Mouse (Mus musculus): ENCODE results near the gene Csdc2. TPM values are rescaled to one million over a fixed set of nuclear protein-coding genes. Genes with fewer than 3 reads are reported as not detected.

The Csdc2 gene
- polyA plus RNA-seq, 1 experiment: 6.8 TPM

DNA sequence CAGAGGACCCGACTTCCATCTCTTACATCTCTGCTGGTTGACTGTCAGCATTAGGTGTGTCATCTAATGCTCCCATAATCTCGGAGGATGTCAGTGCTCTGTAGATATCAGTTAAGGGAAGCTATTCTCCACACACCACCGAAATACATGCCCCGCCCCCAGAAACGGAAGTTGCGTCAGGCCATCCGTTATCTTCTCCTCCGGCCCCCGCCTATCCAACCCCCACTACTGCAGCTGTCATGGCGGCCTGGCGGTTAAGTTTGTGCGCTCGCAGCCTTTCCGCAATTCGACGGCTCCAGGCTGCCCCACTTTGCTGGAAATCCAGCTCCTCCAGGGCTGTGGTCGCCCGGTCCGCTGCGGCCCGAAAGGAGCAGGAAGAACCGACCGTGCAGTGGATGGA is 43.8 kb downstream of the Csdc2 start, which contains the start of gene 1700029P11Rik:
TSS of gene 1700029P11Rik (plus strand) at position 220 of the 400 bp plus-strand sequence.
- TF ChIP-seq POLR2A (IDR thresholded peaks at IDR 0.05; ENCODE audit: control insufficient read depth, extremely low read depth, insufficient read depth, low read length, poor library complexity) (no peak), CTCF (IDR thresholded peaks at IDR 0.05; ENCODE audit: borderline replicate concordance, control insufficient read depth, extremely low read depth, insufficient read depth, low read length, poor library complexity) (no peak)
- Histone ChIP-seq H3K4me3 (ENCODE audit: control insufficient read depth, insufficient read depth, low read length) (no peak within 1 kb of the TSS), H3K27me3 (ENCODE audit: control insufficient read depth, insufficient read depth, low read length) (no peaks in the 10 kb centered on the region), H3K36me3 (ENCODE audit: control insufficient read depth, insufficient read depth, low read length) (no peaks in the 10 kb centered on the region), H3K27ac (ENCODE audit: control insufficient read depth, insufficient read depth, low read length) (no peak within 1 kb of the TSS), H3K4me1 (replicated peaks; ENCODE audit: control insufficient read depth, insufficient read depth, low read length) (no peaks in the 10 kb centered on the region)
- WGBS: 97% methylated on average over 23 of the region's 23 CpGs
- no peak for DNase-seq

GRCm38 (mm10) chr15:81982173-81982572 is 45.6 kb downstream of the Csdc2 start:
- no peaks in the 10 kb centered on the region for H3K4me1 ChIP-seq (replicated peaks; ENCODE audit: control insufficient read depth, insufficient read depth, low read length)
- WGBS: 91% methylated on average over 1 of the region's 1 CpGs
- H3K27me3 ChIP-seq (ENCODE audit: control insufficient read depth, insufficient read depth, low read length): no peaks in the 10 kb centered on the region
- no peak overlapping the region for H3K27ac ChIP-seq (ENCODE audit: control insufficient read depth, insufficient read depth, low read length)
- H3K4me3 ChIP-seq (ENCODE audit: control insufficient read depth, insufficient read depth, low read length): no peak overlapping the region
- TF ChIP-seq CTCF (IDR thresholded peaks at IDR 0.05; ENCODE audit: borderline replicate concordance, control insufficient read depth, extremely low read depth, insufficient read depth, low read length, poor library complexity) (no peak), POLR2A (IDR thresholded peaks at IDR 0.05; ENCODE audit: control insufficient read depth, extremely low read depth, insufficient read depth, low read length, poor library complexity) (no peak)
- no peak for DNase-seq
- no peaks in the 10 kb centered on the region for H3K36me3 ChIP-seq (ENCODE audit: control insufficient read depth, insufficient read depth, low read length)

- no peak overlapping the region for H3K27ac ChIP-seq (ENCODE audit: control insufficient read depth, insufficient read depth, low read length)
- WGBS: 95% methylated on average over 2 of the region's 2 CpGs
- no peaks in the 10 kb centered on the region for H3K4me1 ChIP-seq (replicated peaks; ENCODE audit: control insufficient read depth, insufficient read depth, low read length)
- TF ChIP-seq CTCF (IDR thresholded peaks at IDR 0.05; ENCODE audit: borderline replicate concordance, control insufficient read depth, extremely low read depth, insufficient read depth, low read length, poor library complexity) (no peak), POLR2A (IDR thresholded peaks at IDR 0.05; ENCODE audit: control insufficient read depth, extremely low read depth, insufficient read depth, low read length, poor library complexity) (no peak)
- H3K4me3 ChIP-seq (ENCODE audit: control insufficient read depth, insufficient read depth, low read length): no peak overlapping the region
- H3K27me3 ChIP-seq (ENCODE audit: control insufficient read depth, insufficient read depth, low read length): no peaks in the 10 kb centered on the region
- no peak for DNase-seq
- no peaks in the 10 kb centered on the region for H3K36me3 ChIP-seq (ENCODE audit: control insufficient read depth, insufficient read depth, low read length)
Observed at GRCm38 (mm10) chr15:81985267-81986161, 49.0 kb downstream of the Csdc2 start.

GRCm38 (mm10) chr15:81987646-81988045 is 51.1 kb downstream of the Csdc2 start, which contains the start of gene Xrcc6:
Gene Xrcc6 (plus strand): TSS chr15:81987835.
- Histone ChIP-seq H3K4me3 (ENCODE audit: control insufficient read depth, insufficient read depth, low read length) (no peak within 1 kb of the TSS), H3K36me3 (ENCODE audit: control insufficient read depth, insufficient read depth, low read length) (peaks cover 6% of the 10 kb centered on the region), H3K27ac (ENCODE audit: control insufficient read depth, insufficient read depth, low read length) (no peak within 1 kb of the TSS), H3K27me3 (ENCODE audit: control insufficient read depth, insufficient read depth, low read length) (no peaks in the 10 kb centered on the region), H3K4me1 (replicated peaks; ENCODE audit: control insufficient read depth, insufficient read depth, low read length) (no peaks in the 10 kb centered on the region)
- TF ChIP-seq POLR2A (IDR thresholded peaks at IDR 0.05; ENCODE audit: control insufficient read depth, extremely low read depth, insufficient read depth, low read length, poor library complexity) (no peak), CTCF (IDR thresholded peaks at IDR 0.05; ENCODE audit: borderline replicate concordance, control insufficient read depth, extremely low read depth, insufficient read depth, low read length, poor library complexity) (no peak)
- DNase-seq: no peak
- WGBS: 95% methylated on average over 3 of the region's 3 CpGs

- TF ChIP-seq CTCF (IDR thresholded peaks at IDR 0.05; ENCODE audit: borderline replicate concordance, control insufficient read depth, extremely low read depth, insufficient read depth, low read length, poor library complexity): peak; percentile 84; the same call in 1 of the 2 replicates
- no peak for TF ChIP-seq POLR2A (IDR thresholded peaks at IDR 0.05; ENCODE audit: control insufficient read depth, extremely low read depth, insufficient read depth, low read length, poor library complexity)
- Histone ChIP-seq H3K4me1 (replicated peaks; ENCODE audit: control insufficient read depth, insufficient read depth, low read length) (no peaks in the 10 kb centered on the region), H3K27ac (ENCODE audit: control insufficient read depth, insufficient read depth, low read length) (no peak overlapping the region), H3K27me3 (ENCODE audit: control insufficient read depth, insufficient read depth, low read length) (no peaks in the 10 kb centered on the region), H3K36me3 (ENCODE audit: control insufficient read depth, insufficient read depth, low read length) (peaks cover 25% of the 10 kb centered on the region), H3K4me3 (ENCODE audit: control insufficient read depth, insufficient read depth, low read length) (no peak overlapping the region)
- WGBS: 61% methylated on average over 11 of the region's 11 CpGs
- peak; percentile 56 for DNase-seq
Observed at GRCm38 (mm10) chr15:81989371-81990062, 53.0 kb downstream of the Csdc2 start.

DNA sequence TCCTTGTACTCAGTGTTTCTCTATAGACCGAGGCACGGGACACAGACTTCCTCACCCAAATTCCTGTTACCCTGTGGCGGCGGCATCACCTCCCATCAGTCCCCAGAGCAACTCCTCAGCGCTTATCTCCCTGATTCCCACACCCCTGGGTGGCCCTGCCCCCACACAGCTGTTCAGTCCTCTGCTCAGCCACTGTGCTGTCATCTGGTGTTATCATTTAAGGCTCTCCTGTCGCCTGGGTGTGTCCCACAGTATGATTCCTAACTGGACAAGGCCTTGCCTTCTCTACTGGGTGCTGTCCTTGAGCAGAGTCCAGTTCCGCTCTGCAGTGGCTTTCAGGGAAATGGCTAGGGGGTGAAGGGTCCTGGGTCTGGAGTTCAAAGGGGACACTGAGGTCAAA is 54.0 kb downstream of the Csdc2 start:
- no peaks in the 10 kb centered on the region for H3K27me3 ChIP-seq (ENCODE audit: control insufficient read depth, insufficient read depth, low read length)
- H3K27ac ChIP-seq (ENCODE audit: control insufficient read depth, insufficient read depth, low read length): no peak overlapping the region
- H3K4me1 ChIP-seq (replicated peaks; ENCODE audit: control insufficient read depth, insufficient read depth, low read length): no peaks in the 10 kb centered on the region
- peaks cover 35% of the 10 kb centered on the region for H3K36me3 ChIP-seq (ENCODE audit: control insufficient read depth, insufficient read depth, low read length)
- WGBS: 72% methylated on average over 7 of the region's 7 CpGs
- H3K4me3 ChIP-seq (ENCODE audit: control insufficient read depth, insufficient read depth, low read length): no peak overlapping the region
- no peak for DNase-seq
- TF ChIP-seq CTCF (IDR thresholded peaks at IDR 0.05; ENCODE audit: borderline replicate concordance, control insufficient read depth, extremely low read depth, insufficient read depth, low read length, poor library complexity) (no peak), POLR2A (IDR thresholded peaks at IDR 0.05; ENCODE audit: control insufficient read depth, extremely low read depth, insufficient read depth, low read length, poor library complexity) (no peak)
